Mouse (Mus musculus) right cerebral cortex, postnatal 25 days (tissue): Measurements from ENCODE around the gene Itm2b.

Experiments used
- DNase-seq: peaks from one replicate; pipeline ENCODE4 v3.0.0; 2022

Gene Itm2b

GRCm38 (mm10) chr14:73384913-73385719 lies at the start of gene Itm2b:
Gene Itm2b (minus strand): TSS chr14:73385289.
- peak; percentile 86 for DNase-seq

GRCm38 (mm10) chr14:73433487-73433886 lies 48.4 kb upstream of the Itm2b start:
- no peak for DNase-seq

GRCm38 (mm10) chr14:73430571-73430970 lies 45.5 kb upstream of the Itm2b start:
- no peak for DNase-seq

GRCm38 (mm10) chr14:73425571-73426041 lies 40.5 kb upstream of the Itm2b start:
- no peak for DNase-seq

- no peak for DNase-seq
Observed at GRCm38 (mm10) chr14:73424961-73425360, 39.9 kb upstream of the Itm2b start.

- DNase-seq, result no peak
Observed at GRCm38 (mm10) chr14:73423542-73423941, 38.5 kb upstream of the Itm2b start.

GRCm38 (mm10) chr14:73422621-73423020 lies 37.5 kb upstream of the Itm2b start:
- DNase-seq, result no peak

- no peak for DNase-seq
Observed at GRCm38 (mm10) chr14:73421580-73421979, 36.5 kb upstream of the Itm2b start.

- DNase-seq, result no peak
Observed at GRCm38 (mm10) chr14:73420138-73420745, 35.2 kb upstream of the Itm2b start.

- no peak for DNase-seq
Observed at GRCm38 (mm10) chr14:73416511-73416910, 31.4 kb upstream of the Itm2b start.

GRCm38 (mm10) chr14:73415376-73416035 lies 30.4 kb upstream of the Itm2b start:
- no peak for DNase-seq

- DNase-seq, result no peak
Observed at GRCm38 (mm10) chr14:73411729-73412128, 26.6 kb upstream of the Itm2b start.

GRCm38 (mm10) chr14:73410083-73410482 lies 25.0 kb upstream of the Itm2b start:
- DNase-seq, result no peak

GRCm38 (mm10) chr14:73408223-73408845 lies 23.2 kb upstream of the Itm2b start:
- DNase-seq, result no peak

- no peak for DNase-seq
Observed at GRCm38 (mm10) chr14:73404016-73404415, 18.9 kb upstream of the Itm2b start.

- DNase-seq, result no peak
Observed at GRCm38 (mm10) chr14:73403351-73403750, 18.3 kb upstream of the Itm2b start.

GRCm38 (mm10) chr14:73402296-73403035 lies 17.4 kb upstream of the Itm2b start:
- no peak for DNase-seq

- no peak for DNase-seq
Observed at GRCm38 (mm10) chr14:73401408-73401807, 16.3 kb upstream of the Itm2b start.

GRCm38 (mm10) chr14:73399866-73400618 lies 15.0 kb upstream of the Itm2b start:
- no peak for DNase-seq

- DNase-seq, result no peak
Observed at GRCm38 (mm10) chr14:73398367-73398996, 13.4 kb upstream of the Itm2b start.

GRCm38 (mm10) chr14:73395750-73396149 lies 10.7 kb upstream of the Itm2b start:
- DNase-seq, result no peak
